ENCODE assay signal across 9 mouse cellular contexts in genomic region chr6:113661353-113662241, GRCm38 (mm10). TPM values are rescaled to one million over a fixed set of nuclear protein-coding genes. Genes with fewer than 3 reads are reported as not detected.
DNase-seq lines count a peak whose midpoint lies in the region; ATAC-seq and TF ChIP-seq lines count a peak whose summit lies in the region.
"Had no signal": no experiment of that assay in that cellular context is flagged by ENCODE, and none has a peak within 500 bp of the region (broad histone marks: within the 10 kb centered on the region; RNA-seq: fewer than 3 reads in every experiment).

No protein-coding gene starts in this region.

- peaks cover 92% of the 10 kb centered on the region for H3K79me2 ChIP-seq in macrophage (ENCODE audit: inconsistent target)

- no peaks in the 10 kb centered on the region for H3K9me3 ChIP-seq in midbrain, embryonic 16.5 days (replicated peaks; ENCODE audit: control insufficient read depth, low read length, poor library complexity, severe bottlenecking)

- no peaks in the 10 kb centered on the region for H3K27me3 ChIP-seq in kidney, adult 2 months (replicated peaks; ENCODE audit: control insufficient read depth, insufficient read depth, low read length)
- no peaks in the 10 kb centered on the region for H3K27me3 ChIP-seq in midbrain, embryonic 16.5 days (ENCODE audit: control insufficient read depth, insufficient read depth, low read depth, low read length)

- H3K9ac ChIP-seq in midbrain, embryonic 16.5 days (ENCODE audit: low read depth, low read length), result no peak overlapping the region

- peak; percentile 60 for DNase-seq in gastrocnemius, adult 2 months
- DNase-seq in gastrocnemius, adult 8-10 months (ENCODE audit: low spot score in 2 of 2), result no peak
- DNase-seq in CD4-positive helper T cell, adult 2 months (ENCODE audit: low read depth, low spot score), result peak; percentile 79
- peak; percentile 12 for DNase-seq in brain, embryonic 14.5 days (ENCODE audit: low read depth)
- peak; percentile 93 for DNase-seq in kidney, adult 2 months

- no peak for TF ChIP-seq POLR2A in brain, embryonic 14.5 days (IDR thresholded peaks at IDR 0.05; ENCODE audit: borderline replicate concordance, extremely low read depth, insufficient read depth, insufficient read length, poor library complexity, severe bottlenecking)
- TF ChIP-seq POLR2A in kidney, adult 2 months (IDR thresholded peaks at IDR 0.05; ENCODE audit: low read depth, low read length), result no peak

- WGBS in kidney, adult 2 months, result 28% methylated on average over 12 of the region's 12 CpGs
- WGBS in macrophage (ENCODE audit: missing documents), result 45% methylated on average over 12 of the region's 12 CpGs
- WGBS in midbrain, embryonic 16.5 days, result 70% methylated on average over 12 of the region's 12 CpGs

- no peak for ATAC-seq in midbrain, embryonic 16.5 days
- no peak for ATAC-seq in cerebellum, adult (ENCODE audit: insufficient number of reproducible peaks, low FRiP score, low TSS enrichment)

- H3K36me3 ChIP-seq in kidney, adult 2 months (ENCODE audit: control insufficient read depth, insufficient read depth, low read length), result peaks cover 2% of the 10 kb centered on the region; the same call in 1 of the 2 replicates
- H3K36me3 ChIP-seq in macrophage (ENCODE audit: inconsistent target), result peaks cover 15% of the 10 kb centered on the region; the same call in 1 of the 2 replicates
- H3K36me3 ChIP-seq in midbrain, embryonic 16.5 days (ENCODE audit: control insufficient read depth, insufficient read depth, low read length), result no peaks in the 10 kb centered on the region

- no peak overlapping the region for H3K4me2 ChIP-seq in midbrain, embryonic 16.5 days (ENCODE audit: low read length)

- H3K27ac ChIP-seq in gastrocnemius, adult 2 months, result peak overlapping the region; percentile 70
- peak overlapping the region; percentile 51 for H3K27ac ChIP-seq in kidney, adult 2 months (ENCODE audit: insufficient read depth, low read depth, low read length)
- peak overlapping the region; percentile 94 for H3K27ac ChIP-seq in macrophage
- no peak overlapping the region for H3K27ac ChIP-seq in midbrain, embryonic 16.5 days (ENCODE audit: low read length)

- intact Hi-C loops in gastrocnemius, adult 2 months (cut with DNase I), result no loop called here

- no peak for TF ChIP-seq CTCF in gastrocnemius, adult 2 months (IDR thresholded peaks at IDR 0.05)
- TF ChIP-seq CTCF in brain, embryonic 14.5 days (IDR thresholded peaks at IDR 0.05; ENCODE audit: borderline replicate concordance, extremely low read depth, insufficient read depth, insufficient read length), result no peak
- no peak for TF ChIP-seq CTCF in kidney, adult 2 months (conservative IDR thresholded peaks at IDR 0.05; ENCODE audit: insufficient read depth, insufficient read length, low read depth, low read length)

- no peak overlapping the region for H3K4me3 ChIP-seq in gastrocnemius, adult 2 months
- H3K4me3 ChIP-seq in kidney, adult 2 months (ENCODE audit: insufficient read depth, low read depth, low read length), result no peak overlapping the region
- H3K4me3 ChIP-seq in macrophage (ENCODE audit: inconsistent target), result no peak overlapping the region
- no peak overlapping the region for H3K4me3 ChIP-seq in midbrain, embryonic 16.5 days (ENCODE audit: low read depth, low read length)

- H3K4me1 ChIP-seq in kidney, adult 2 months (ENCODE audit: control insufficient read depth, insufficient read depth, low read length), result peaks cover 28% of the 10 kb centered on the region
- 0 out of 2 replicates have a peak, but pooled peaks cover 3% of the 10 kb centered on the region for H3K4me1 ChIP-seq in midbrain, embryonic 16.5 days (ENCODE audit: control insufficient read depth, insufficient read depth, low read length)

RNA-seq across cellular contexts. Expression of gene Irak2, which starts 23.3 kb away (rescaled TPM):
- 1 to 10 TPM; 3.9 to 6.1 TPM for total RNA-seq in gastrocnemius, adult 2 months (2021)
- 1 to 10 TPM; 3.3 to 7.4 (median 4.7) TPM for total RNA-seq in gastrocnemius, adult 8-10 months (2022)
- 4.0 and 4.2 TPM in 2 replicates for polyA plus RNA-seq in brain, embryonic 14.5 days (2012; rRNA removed)
- polyA plus RNA-seq in kidney, adult 2 months (2012; rRNA removed), result 53.8 and 67.1 TPM in 2 replicates
- total RNA-seq in macrophage (2018; cell fraction: chromatin; rRNA removed), result 100 to 1,000 TPM; 124 to 877 (median 414) TPM
- total RNA-seq in macrophage (2018; cell fraction: cytosol; rRNA removed), result 100 to 1,000 TPM in 6 of 26 experiments, 10 to 100 TPM in 20; 31.3 to 188 (median 58.0) TPM
- total RNA-seq in macrophage (2018; cell fraction: nucleus; rRNA removed), result 100 to 1,000 TPM in 23 of 26 experiments, 10 to 100 TPM in 3; 76.4 to 499 (median 338) TPM
- 37.2 to 60.7 TPM (median 44.6 TPM) in 3 replicates for polyA plus RNA-seq in macrophage (2018)
- 1.3 and 2.1 TPM in 2 replicates for polyA plus RNA-seq in midbrain, embryonic 16.5 days (2015; fragmentation: Nextera tagmentation; extraction: Ambion mirVana)

RNA-seq across cellular contexts. Expression of gene Tatdn2, which starts 35.3 kb away (rescaled TPM):
- total RNA-seq in gastrocnemius, adult 2 months (2021), result 10 to 100 TPM; 36.4 to 41.1 TPM
- 10 to 100 TPM; 41.0 to 65.6 (median 53.0) TPM for total RNA-seq in gastrocnemius, adult 8-10 months (2022)
- 25.1 and 27.6 TPM in 2 replicates for polyA plus RNA-seq in brain, embryonic 14.5 days (2012; rRNA removed)
- 32.9 and 35.5 TPM in 2 replicates for polyA plus RNA-seq in kidney, adult 2 months (2012; rRNA removed)
- 100 to 1,000 TPM in 25 of 26 experiments, 10 to 100 TPM in 1; 60.7 to 404 (median 167) TPM for total RNA-seq in macrophage (2018; cell fraction: chromatin; rRNA removed)
- 10 to 100 TPM; 34.1 to 79.6 (median 45.1) TPM for total RNA-seq in macrophage (2018; cell fraction: cytosol; rRNA removed)
- total RNA-seq in macrophage (2018; cell fraction: nucleus; rRNA removed), result 100 to 1,000 TPM in 14 of 26 experiments, 10 to 100 TPM in 12; 68.7 to 260 (median 106) TPM
- polyA plus RNA-seq in macrophage (2018), result 31.1 to 76.3 TPM (median 53.5 TPM) in 3 replicates
- polyA plus RNA-seq in midbrain, embryonic 16.5 days (2015; fragmentation: Nextera tagmentation; extraction: Ambion mirVana), result 0.89 and 1.1 TPM in 2 replicates

RNA-seq across cellular contexts. Expression of gene Vhl, which starts 37.8 kb away (rescaled TPM):
- total RNA-seq in gastrocnemius, adult 2 months (2021), result 1 to 10 TPM; 5.1 to 5.9 TPM
- total RNA-seq in gastrocnemius, adult 8-10 months (2022), result 1 to 10 TPM; 5.3 to 7.3 (median 6.2) TPM
- 48.1 and 71.2 TPM in 2 replicates for polyA plus RNA-seq in brain, embryonic 14.5 days (2012; rRNA removed)
- 19.0 and 24.6 TPM in 2 replicates for polyA plus RNA-seq in kidney, adult 2 months (2012; rRNA removed)
- total RNA-seq in macrophage (2018; cell fraction: chromatin; rRNA removed), result 10 to 100 TPM in 4 of 26 experiments, 1 to 10 TPM in 22; 2.6 to 11.8 (median 7.7) TPM
- 10 to 100 TPM in 23 of 26 experiments, 1 to 10 TPM in 3; 7.6 to 18.9 (median 14.0) TPM for total RNA-seq in macrophage (2018; cell fraction: cytosol; rRNA removed)
- 10 to 100 TPM in 17 of 26 experiments, 1 to 10 TPM in 9; 4.2 to 18.9 (median 11.0) TPM for total RNA-seq in macrophage (2018; cell fraction: nucleus; rRNA removed)
- 9.9 to 17.1 TPM (median 13.7 TPM) in 3 replicates for polyA plus RNA-seq in macrophage (2018)
- 70.1 and 77.8 TPM in 2 replicates for polyA plus RNA-seq in midbrain, embryonic 16.5 days (2015; fragmentation: Nextera tagmentation; extraction: Ambion mirVana)

RNA-seq across cellular contexts. Expression of gene Brk1, which starts 57.0 kb away (rescaled TPM):
- total RNA-seq in gastrocnemius, adult 2 months (2021), result 10 to 100 TPM; 37.3 to 46.0 TPM
- total RNA-seq in gastrocnemius, adult 8-10 months (2022), result 10 to 100 TPM; 37.5 to 44.8 (median 44.1) TPM
- polyA plus RNA-seq in brain, embryonic 14.5 days (2012; rRNA removed), result 206 and 247 TPM in 2 replicates
- 171 and 216 TPM in 2 replicates for polyA plus RNA-seq in kidney, adult 2 months (2012; rRNA removed)
- 10 to 100 TPM; 15.4 to 54.4 (median 26.9) TPM for total RNA-seq in macrophage (2018; cell fraction: chromatin; rRNA removed)
- 100 to 1,000 TPM; 145 to 203 (median 173) TPM for total RNA-seq in macrophage (2018; cell fraction: cytosol; rRNA removed)
- 10 to 100 TPM; 32.5 to 92.7 (median 63.3) TPM for total RNA-seq in macrophage (2018; cell fraction: nucleus; rRNA removed)
- polyA plus RNA-seq in macrophage (2018), result 119 to 193 TPM (median 182 TPM) in 3 replicates
- polyA plus RNA-seq in midbrain, embryonic 16.5 days (2015; fragmentation: Nextera tagmentation; extraction: Ambion mirVana), result 227 and 250 TPM in 2 replicates

RNA-seq across cellular contexts. Expression of gene Ghrl, which starts 58.1 kb away (rescaled TPM):
- total RNA-seq in gastrocnemius, adult 2 months (2021), result 1 to 10 TPM in 1 of 2 experiments, not detected in 1; 1.0 TPM
- total RNA-seq in gastrocnemius, adult 8-10 months (2022), result not detected
- polyA plus RNA-seq in brain, embryonic 14.5 days (2012; rRNA removed), result 0.52 and 0.85 TPM in 2 replicates
- 0.09 TPM in 1 of 2 replicates, not detected in the other for polyA plus RNA-seq in kidney, adult 2 months (2012; rRNA removed)
- 10 to 100 TPM in 1 of 26 experiments, 1 to 10 TPM in 1, not detected in 24; 1.4 to 12.2 TPM for total RNA-seq in macrophage (2018; cell fraction: chromatin; rRNA removed)
- total RNA-seq in macrophage (2018; cell fraction: cytosol; rRNA removed), result not detected
- 1 to 10 TPM in 5 of 26 experiments, not detected in 21; 2.2 to 5.5 (median 3.4) TPM for total RNA-seq in macrophage (2018; cell fraction: nucleus; rRNA removed)
- polyA plus RNA-seq in macrophage (2018), result not detected in 3 replicates
- 0.36 and 1.2 TPM in 2 replicates for polyA plus RNA-seq in midbrain, embryonic 16.5 days (2015; fragmentation: Nextera tagmentation; extraction: Ambion mirVana)
- total RNA-seq: heart, postnatal 10 days had no signal

Comparison
In these comparisons a context has a peak if more than half of its experiments do, and no peak if none do; other contexts are left out.
1. DNase-seq: peak in gastrocnemius, adult 2 months (single experiment), CD4-positive helper T cell, adult 2 months (single experiment), brain, embryonic 14.5 days (single experiment) and kidney, adult 2 months (single experiment); none in gastrocnemius, adult 8-10 months (0 of 2).
2. RNA of gene Tatdn2, which starts 35.3 kb away (polyA plus RNA-seq): 31.1 to 76.3 TPM in macrophage, 32.9 to 35.5 TPM in kidney, adult 2 months and 25.1 to 27.6 TPM in brain, embryonic 14.5 days; 0.89 to 1.1 TPM in midbrain, embryonic 16.5 days; every median in the first group is over 10 times any median in the second.